Mouse (Mus musculus): ENCODE data around the gene Unc119.

The Unc119 gene

GRCm38 (mm10) chr11:78344328-78344889 is 1.1 kb downstream of the Unc119 start:
- DNase-seq (ENCODE audit: low read depth, low spot score) = no peak

- DNase-seq (ENCODE audit: low read depth, low spot score) = no peak
Observed at GRCm38 (mm10) chr11:78344890-78345715, 1.8 kb downstream of the Unc119 start.

GRCm38 (mm10) chr11:78345801-78346200 is 2.5 kb downstream of the Unc119 start:
- no peak for DNase-seq (ENCODE audit: low read depth, low spot score)

- no peak for DNase-seq (ENCODE audit: low read depth, low spot score)
Observed at GRCm38 (mm10) chr11:78346326-78347069, 3.2 kb downstream of the Unc119 start.

- DNase-seq (ENCODE audit: low read depth, low spot score) = peak; percentile 80
Observed at GRCm38 (mm10) chr11:78347070-78347754, 3.9 kb downstream of the Unc119 start.

GRCm38 (mm10) chr11:78347908-78348307 is 4.6 kb downstream of the Unc119 start:
- DNase-seq (ENCODE audit: low read depth, low spot score) = no peak

- DNase-seq (ENCODE audit: low read depth, low spot score) = no peak
Observed at GRCm38 (mm10) chr11:78348474-78348873, 5.2 kb downstream of the Unc119 start.

- no peak for DNase-seq (ENCODE audit: low read depth, low spot score)
Observed at GRCm38 (mm10) chr11:78349441-78350358, 6.4 kb downstream of the Unc119 start.

GRCm38 (mm10) chr11:78353081-78353480 is 9.8 kb downstream of the Unc119 start:
- DNase-seq (ENCODE audit: low read depth, low spot score) = no peak

GRCm38 (mm10) chr11:78354905-78355304 is 11.6 kb downstream of the Unc119 start:
- DNase-seq (ENCODE audit: low read depth, low spot score) = no peak

GRCm38 (mm10) chr11:78355471-78356238 is 12.4 kb downstream of the Unc119 start:
- DNase-seq (ENCODE audit: low read depth, low spot score) = no peak

- DNase-seq (ENCODE audit: low read depth, low spot score) = no peak
Observed at GRCm38 (mm10) chr11:78358330-78359007, 15.2 kb downstream of the Unc119 start.

- peak; percentile 57 for DNase-seq (ENCODE audit: low read depth, low spot score)
Observed at GRCm38 (mm10) chr11:78360125-78360788, 17.0 kb downstream of the Unc119 start.

- DNase-seq (ENCODE audit: low read depth, low spot score) = no peak
Observed at GRCm38 (mm10) chr11:78360789-78361131, 17.5 kb downstream of the Unc119 start.

GRCm38 (mm10) chr11:78363309-78364007 is 20.2 kb downstream of the Unc119 start:
- DNase-seq (ENCODE audit: low read depth, low spot score) = no peak

- DNase-seq (ENCODE audit: low read depth, low spot score) = no peak
Observed at GRCm38 (mm10) chr11:78364103-78364502, 20.8 kb downstream of the Unc119 start.

- no peak for DNase-seq (ENCODE audit: low read depth, low spot score)
Observed at GRCm38 (mm10) chr11:78367456-78368225, 24.4 kb downstream of the Unc119 start.

GRCm38 (mm10) chr11:78370389-78370788 is 27.1 kb downstream of the Unc119 start:
- no peak for DNase-seq (ENCODE audit: low read depth, low spot score)
